Mouse (Mus musculus) bone marrow macrophage, adult 2 months (primary cell): ENCODE results near the gene Hps1.

ENCODE experiments used
- CTCF ChIP-seq: IDR thresholded peaks from 2 replicates; pipeline ENCODE4 v1.5.1; 2012; ENCODE audit warnings: low read depth, mild to moderate bottlenecking, low read length, moderate library complexity
- POLR2A ChIP-seq: IDR thresholded peaks from 2 replicates; pipeline ENCODE4 v1.6.1; 2012; ENCODE audit warnings: mild to moderate bottlenecking, low read depth, low read length, borderline replicate concordance

DNA sequence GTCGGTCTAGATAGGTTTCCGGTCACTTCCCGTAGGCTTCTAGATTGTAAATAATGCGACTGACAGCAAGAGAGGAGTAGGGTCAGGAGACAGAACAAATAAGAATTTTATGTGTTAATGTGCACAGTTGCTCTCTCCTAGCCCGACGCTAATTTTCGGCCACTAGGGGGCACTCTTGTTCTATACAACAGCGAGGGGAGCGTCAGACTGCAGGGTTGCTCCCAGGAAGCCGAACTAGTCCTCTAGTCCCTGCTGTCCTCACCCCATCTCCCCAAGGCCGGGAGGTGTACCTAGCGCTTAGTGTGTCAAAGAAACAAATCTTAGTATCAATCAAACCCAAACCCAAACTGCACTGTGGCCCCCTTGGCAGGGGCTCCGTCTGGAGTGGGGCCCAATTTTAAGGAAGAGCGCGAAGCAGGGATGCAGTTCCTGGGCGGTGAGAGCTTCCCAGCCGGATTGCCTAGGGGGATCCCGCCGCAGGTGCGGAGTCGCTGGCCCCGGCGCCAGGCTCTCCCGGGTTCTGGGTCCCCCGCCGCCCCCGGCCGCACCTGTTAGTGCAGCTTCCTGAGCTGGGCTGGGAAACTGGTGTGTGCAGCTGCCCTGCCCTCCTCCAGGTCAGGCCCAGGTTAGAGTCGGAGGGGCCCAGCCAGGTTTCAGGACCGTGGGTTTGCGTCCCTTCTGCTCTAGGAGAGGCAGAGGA, 15.3 kb upstream of the Hps1 start:
- TF ChIP-seq CTCF (peak; percentile 71), POLR2A (no peak)
